Mouse (Mus musculus): ENCODE data around the gene Cdca3. TPM values are rescaled to one million over a fixed set of nuclear protein-coding genes. Genes with fewer than 3 reads are reported as not detected.

Cdca3 gene
- total RNA-seq, 1 experiment = 128 TPM

GRCm38 (mm10) chr6:124786756-124787420, 42.5 kb upstream of the Cdca3 start:
- H3K36me3 ChIP-seq (ENCODE audit: control insufficient read depth, insufficient read depth, low read length, poor library complexity, severe bottlenecking) = no peaks in the 10 kb centered on the region
- no peak overlapping the region for H3K4me3 ChIP-seq (ENCODE audit: insufficient read depth in 1 of 2, low read depth in 1 of 2, low read length in 2 of 2, poor library complexity in 1 of 2, severe bottlenecking in 1 of 2)
- H3K9ac ChIP-seq (ENCODE audit: insufficient read depth, low read depth, low read length, poor library complexity, severe bottlenecking) = no peak overlapping the region
- H3K4me1 ChIP-seq (ENCODE audit: control insufficient read depth in 2 of 2, insufficient read depth in 2 of 2, low read length in 2 of 2, poor library complexity in 1 of 2) = peaks cover 5 to 14% of the 10 kb centered on the region in 2 experiments; a peak in 3 of 4 replicates
- no peak for DNase-seq (ENCODE audit: low read depth, low spot score)
- TF ChIP-seq CHD2 (IDR thresholded peaks at IDR 0.05; ENCODE audit: low read depth, low read length) (no peak), ZC3H11A (IDR thresholded peaks at IDR 0.05; ENCODE audit: borderline replicate concordance, low read depth, low read length) (no peak), HCFC1 (IDR thresholded peaks at IDR 0.05; ENCODE audit: borderline replicate concordance, insufficient read depth, low read length) (no peak), MAFK (IDR thresholded peaks at IDR 0.05; ENCODE audit: insufficient read depth, low read depth, low read length) (no peak)
- no peak overlapping the region for H3K27ac ChIP-seq (ENCODE audit: insufficient read depth, low read depth, low read length, poor library complexity, severe bottlenecking)
- H3K9me3 ChIP-seq (ENCODE audit: control insufficient read depth, insufficient read depth, low read depth, low read length) = no peaks in the 10 kb centered on the region
- in situ Hi-C loops (cut with MboI; ENCODE audit: low sequenced_read_pairs in 2 of 2, unreplicated experiment in 2 of 2) = no loop called here

DNA sequence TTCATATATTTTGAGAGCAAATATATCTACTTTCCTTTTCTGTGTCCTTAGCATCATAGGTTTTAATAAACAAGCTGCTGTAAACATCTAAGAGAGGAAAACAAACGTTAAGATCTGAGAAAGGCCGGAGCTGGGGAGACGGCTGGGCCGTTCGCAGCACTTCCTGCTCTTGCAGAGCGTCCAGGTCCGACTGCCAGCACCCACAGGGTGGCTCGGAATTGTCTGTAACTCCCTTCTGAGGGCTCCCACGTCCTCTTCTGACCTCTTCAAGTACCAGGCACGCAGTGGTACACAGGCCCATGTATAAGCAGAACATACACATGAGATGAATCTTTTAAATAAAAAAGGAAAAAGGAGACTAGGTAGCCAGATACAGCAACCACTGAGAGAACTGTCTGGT, 41.6 kb upstream of the Cdca3 start:
- H3K4me3 ChIP-seq (ENCODE audit: insufficient read depth in 1 of 2, low read depth in 1 of 2, low read length in 2 of 2, poor library complexity in 1 of 2, severe bottlenecking in 1 of 2) = no peak overlapping the region
- in situ Hi-C loops (cut with MboI; ENCODE audit: low sequenced_read_pairs in 2 of 2, unreplicated experiment in 2 of 2) = no loop called here
- no peak for DNase-seq (ENCODE audit: low read depth, low spot score)
- H3K9me3 ChIP-seq (ENCODE audit: control insufficient read depth, insufficient read depth, low read depth, low read length) = no peaks in the 10 kb centered on the region
- no peak overlapping the region for H3K27ac ChIP-seq (ENCODE audit: insufficient read depth, low read depth, low read length, poor library complexity, severe bottlenecking)
- no peaks in the 10 kb centered on the region for H3K36me3 ChIP-seq (ENCODE audit: control insufficient read depth, insufficient read depth, low read length, poor library complexity, severe bottlenecking)
- no peak for TF ChIP-seq CHD2 (IDR thresholded peaks at IDR 0.05; ENCODE audit: low read depth, low read length)
- no peak for TF ChIP-seq ZC3H11A (IDR thresholded peaks at IDR 0.05; ENCODE audit: borderline replicate concordance, low read depth, low read length)
- TF ChIP-seq MAFK (IDR thresholded peaks at IDR 0.05; ENCODE audit: insufficient read depth, low read depth, low read length) = no peak
- H3K9ac ChIP-seq (ENCODE audit: insufficient read depth, low read depth, low read length, poor library complexity, severe bottlenecking) = no peak overlapping the region
- peaks cover 3 to 13% of the 10 kb centered on the region in 2 experiments; a peak in 3 of 4 replicates for H3K4me1 ChIP-seq (ENCODE audit: control insufficient read depth in 2 of 2, insufficient read depth in 2 of 2, low read length in 2 of 2, poor library complexity in 1 of 2)

- peaks cover 1 to 11% of the 10 kb centered on the region in 2 experiments; a peak in 2 of 4 replicates for H3K4me1 ChIP-seq (ENCODE audit: control insufficient read depth in 2 of 2, insufficient read depth in 2 of 2, low read length in 2 of 2, poor library complexity in 1 of 2)
- in situ Hi-C loops (cut with MboI; ENCODE audit: low sequenced_read_pairs in 2 of 2, unreplicated experiment in 2 of 2) = no loop called here
- no peak for DNase-seq (ENCODE audit: low read depth, low spot score)
- no peak for TF ChIP-seq HCFC1 (IDR thresholded peaks at IDR 0.05; ENCODE audit: borderline replicate concordance, insufficient read depth, low read length)
- no peak for TF ChIP-seq CHD2 (IDR thresholded peaks at IDR 0.05; ENCODE audit: low read depth, low read length)
- no peak for TF ChIP-seq ZC3H11A (IDR thresholded peaks at IDR 0.05; ENCODE audit: borderline replicate concordance, low read depth, low read length)
- no peak for TF ChIP-seq MAFK (IDR thresholded peaks at IDR 0.05; ENCODE audit: insufficient read depth, low read depth, low read length)
- TF ChIP-seq ZNF384 (IDR thresholded peaks at IDR 0.05; ENCODE audit: low read depth, low read length) = no peak
- H3K9me3 ChIP-seq (ENCODE audit: control insufficient read depth, insufficient read depth, low read depth, low read length) = no peaks in the 10 kb centered on the region
- no peak overlapping the region for H3K4me3 ChIP-seq (ENCODE audit: insufficient read depth in 1 of 2, low read depth in 1 of 2, low read length in 2 of 2, poor library complexity in 1 of 2, severe bottlenecking in 1 of 2)
- no peak overlapping the region for H3K27ac ChIP-seq (ENCODE audit: insufficient read depth, low read depth, low read length, poor library complexity, severe bottlenecking)
- no peak overlapping the region for H3K9ac ChIP-seq (ENCODE audit: insufficient read depth, low read depth, low read length, poor library complexity, severe bottlenecking)
- no peaks in the 10 kb centered on the region for H3K36me3 ChIP-seq (ENCODE audit: control insufficient read depth, insufficient read depth, low read length, poor library complexity, severe bottlenecking)
Observed at GRCm38 (mm10) chr6:124789519-124789918, 39.8 kb upstream of the Cdca3 start.

DNA sequence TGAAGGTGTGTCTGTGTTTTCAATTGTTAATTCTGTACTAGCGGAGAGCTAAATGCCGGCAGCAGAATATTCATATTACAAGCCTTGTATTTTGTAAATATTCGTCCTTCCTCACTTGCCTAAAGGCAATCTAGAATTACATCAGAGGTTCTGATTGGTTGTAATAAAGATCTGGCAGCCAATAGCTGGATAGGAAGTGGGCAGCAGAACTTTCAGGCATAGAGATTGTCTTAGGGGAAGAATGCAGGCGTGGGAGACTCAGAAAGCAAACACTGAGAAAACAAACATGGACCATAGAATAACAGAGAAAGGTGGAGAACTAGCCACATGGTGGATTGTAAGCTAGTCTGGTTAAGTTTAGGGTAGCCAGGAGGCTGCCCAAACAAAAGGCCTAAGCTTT, 39.2 kb upstream of the Cdca3 start:
- Histone ChIP-seq H3K9ac (ENCODE audit: insufficient read depth, low read depth, low read length, poor library complexity, severe bottlenecking) (no peak overlapping the region), H3K4me1 (ENCODE audit: control insufficient read depth in 2 of 2, insufficient read depth in 2 of 2, low read length in 2 of 2, poor library complexity in 1 of 2) (peaks cover 1 to 11% of the 10 kb centered on the region in 2 experiments; a peak in 2 of 4 replicates), H3K27ac (ENCODE audit: insufficient read depth, low read depth, low read length, poor library complexity, severe bottlenecking) (no peak overlapping the region), H3K9me3 (ENCODE audit: control insufficient read depth, insufficient read depth, low read depth, low read length) (no peaks in the 10 kb centered on the region), H3K4me3 (ENCODE audit: insufficient read depth in 1 of 2, low read depth in 1 of 2, low read length in 2 of 2, poor library complexity in 1 of 2, severe bottlenecking in 1 of 2) (no peak overlapping the region), H3K36me3 (ENCODE audit: control insufficient read depth, insufficient read depth, low read length, poor library complexity, severe bottlenecking) (no peaks in the 10 kb centered on the region)
- DNase-seq (ENCODE audit: low read depth, low spot score) = no peak
- TF ChIP-seq ZNF384 (IDR thresholded peaks at IDR 0.05; ENCODE audit: low read depth, low read length) (no peak), CHD2 (IDR thresholded peaks at IDR 0.05; ENCODE audit: low read depth, low read length) (no peak), HCFC1 (IDR thresholded peaks at IDR 0.05; ENCODE audit: borderline replicate concordance, insufficient read depth, low read length) (no peak), MAFK (IDR thresholded peaks at IDR 0.05; ENCODE audit: insufficient read depth, low read depth, low read length) (no peak), ZC3H11A (IDR thresholded peaks at IDR 0.05; ENCODE audit: borderline replicate concordance, low read depth, low read length) (no peak)
- in situ Hi-C loops (cut with MboI; ENCODE audit: low sequenced_read_pairs in 2 of 2, unreplicated experiment in 2 of 2) = no loop called here

All from ES-E14 (cell line).